20 mouse cellular contexts compared by ENCODE assay signal in the genomic region with DNA sequence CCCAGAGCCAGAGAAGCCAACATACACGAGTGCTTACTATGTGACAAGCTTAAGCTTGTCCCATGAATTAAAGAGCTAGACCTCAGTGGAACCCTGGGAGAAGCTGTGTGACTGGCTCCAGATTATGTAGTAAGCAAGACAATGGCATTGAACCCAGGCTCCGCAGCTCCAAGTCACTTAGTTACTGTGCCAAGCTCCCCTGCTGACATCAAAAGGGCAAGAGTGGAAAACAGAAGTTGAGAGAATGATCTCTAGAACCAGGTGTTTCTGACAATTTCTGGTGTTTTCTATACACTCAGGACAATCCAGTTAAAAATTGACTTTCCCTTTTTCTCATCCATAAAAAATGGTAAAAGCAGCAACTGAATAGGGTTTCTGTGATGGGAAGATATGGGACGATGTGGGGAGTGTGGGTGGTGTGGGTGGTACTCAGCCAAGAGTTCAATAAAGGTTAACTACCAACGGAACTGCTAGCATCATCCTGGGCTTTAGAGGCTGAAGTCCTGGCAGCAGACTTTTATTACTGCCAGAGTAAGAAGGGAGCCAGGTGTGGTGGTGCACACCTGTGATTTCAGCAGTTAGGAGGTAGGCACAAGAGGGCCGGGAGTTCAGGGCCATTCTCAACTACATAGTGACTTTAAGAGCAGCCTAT.
"Had no signal": no experiment of that assay in that cellular context is flagged by ENCODE, and none has a peak within 500 bp of the region (broad histone marks: within the 10 kb centered on the region; RNA-seq: fewer than 3 reads in every experiment).

No protein-coding gene starts in this region.

- DNase-seq: kidney, postnatal 10 days; layer of hippocampus, adult 9-11 months; lung, adult 18-20 months; lung, postnatal 10 days; lung, postnatal 4 days; right cerebral cortex, adult 18-20 months; right cerebral cortex, postnatal 14 days; right cerebral cortex, postnatal 4 days; spleen, adult 18-20 months; thymus, adult 18-20 months; thymus, postnatal 36 days had no signal

- H3K36me3 ChIP-seq: liver, embryonic 15.5 days; lung, embryonic 15.5 days; midbrain, embryonic 12.5 days; midbrain, embryonic 15.5 days; neural tube, embryonic 12.5 days; neural tube, embryonic 15.5 days had no signal

- H3K4me1 ChIP-seq: midbrain, embryonic 12.5 days; midbrain, embryonic 15.5 days; neural tube, embryonic 12.5 days; neural tube, embryonic 15.5 days had no signal

- ATAC-seq: hindbrain, postnatal 0 days; inflammation-experienced regulatory T-cells, adult 6 months; midbrain, embryonic 15.5 days had no signal

- H3K9me3 ChIP-seq: liver, embryonic 15.5 days; lung, embryonic 15.5 days; midbrain, embryonic 15.5 days; neural tube, embryonic 12.5 days; neural tube, embryonic 15.5 days had no signal

- H3K9ac ChIP-seq: liver, embryonic 15.5 days; lung, embryonic 15.5 days; midbrain, embryonic 12.5 days; midbrain, embryonic 15.5 days; neural tube, embryonic 12.5 days; neural tube, embryonic 15.5 days had no signal

- H3K4me2 ChIP-seq: liver, embryonic 15.5 days; lung, embryonic 15.5 days; midbrain, embryonic 12.5 days; midbrain, embryonic 15.5 days; neural tube, embryonic 12.5 days; neural tube, embryonic 15.5 days had no signal

- H3K4me3 ChIP-seq: layer of hippocampus, adult 2 months; liver, embryonic 15.5 days; lung, embryonic 15.5 days; midbrain, embryonic 12.5 days; midbrain, embryonic 15.5 days; neural tube, embryonic 12.5 days; neural tube, embryonic 15.5 days had no signal

- H3K27ac ChIP-seq: hindbrain, postnatal 0 days; layer of hippocampus, adult 2 months; liver, embryonic 15.5 days; lung, embryonic 15.5 days; midbrain, embryonic 12.5 days; midbrain, embryonic 15.5 days; neural tube, embryonic 12.5 days; neural tube, embryonic 15.5 days had no signal

- H3K27me3 ChIP-seq: liver, embryonic 15.5 days; lung, embryonic 15.5 days; midbrain, embryonic 12.5 days; midbrain, embryonic 15.5 days; neural tube, embryonic 12.5 days; neural tube, embryonic 15.5 days had no signal
